Mouse (Mus musculus): ENCODE data around the gene Slc25a17. TPM values are rescaled to one million over a fixed set of nuclear protein-coding genes. Genes with fewer than 3 reads are reported as not detected.

Gene Slc25a17
- polyA plus RNA-seq, 1 experiment: 56.0 TPM

GRCm38 (mm10) chr15:81330816-81331433, 29.7 kb downstream of the Slc25a17 start:
- TF ChIP-seq CTCF (IDR thresholded peaks at IDR 0.05; ENCODE audit: borderline replicate concordance, insufficient read depth, low read depth, low read length) (no peak), POLR2A (IDR thresholded peaks at IDR 0.05; ENCODE audit: borderline replicate concordance, insufficient read depth, low read length) (no peak)
- DNase-seq: no peak
- Histone ChIP-seq H3K4me1 (ENCODE audit: control insufficient read depth, insufficient read depth, low read length) (peaks cover under 1% of the 10 kb centered on the region), H3K27me3 (ENCODE audit: control insufficient read depth, insufficient read depth, low read length) (no peaks in the 10 kb centered on the region), H3K4me3 (replicated peaks; ENCODE audit: insufficient read depth, low read depth, low read length) (no peak overlapping the region), H3K27ac (ENCODE audit: insufficient read depth, low read length) (no peak overlapping the region)
- 67% methylated on average over 3 of the region's 3 CpGs for WGBS

DNA sequence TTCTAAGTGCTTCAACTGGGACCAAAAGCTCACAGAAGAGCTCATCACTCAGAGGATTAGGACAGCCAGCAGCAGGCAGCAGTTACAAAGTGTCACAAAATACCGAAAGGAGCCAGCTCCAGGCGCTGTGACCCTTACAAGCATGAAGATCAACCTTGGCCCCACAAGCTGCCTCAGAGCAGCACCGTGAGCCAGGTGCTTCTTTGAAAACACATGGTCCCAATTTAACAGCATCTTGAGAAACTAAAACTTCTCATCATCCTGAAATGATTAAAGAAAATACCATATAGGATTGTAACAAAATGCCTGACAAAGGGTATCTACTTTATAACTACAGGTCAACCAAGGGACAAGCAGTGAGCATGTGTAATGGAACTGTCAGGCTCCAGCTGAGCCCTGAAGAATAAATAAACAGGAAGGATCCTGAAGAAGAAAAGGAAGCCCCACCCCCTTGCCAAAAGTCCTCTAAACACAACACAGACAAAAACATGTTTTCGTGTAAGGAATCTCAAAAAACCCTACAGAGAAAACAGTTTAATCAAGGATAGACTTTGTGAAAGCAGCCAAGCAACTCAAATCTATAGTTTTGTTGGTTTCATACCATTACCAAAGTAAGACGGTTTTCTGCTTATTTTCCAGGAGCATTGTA, 30.8 kb downstream of the Slc25a17 start:
- no peak for TF ChIP-seq CTCF (IDR thresholded peaks at IDR 0.05; ENCODE audit: borderline replicate concordance, insufficient read depth, low read depth, low read length)
- Histone ChIP-seq H3K27me3 (ENCODE audit: control insufficient read depth, insufficient read depth, low read length) (no peaks in the 10 kb centered on the region), H3K4me3 (replicated peaks; ENCODE audit: insufficient read depth, low read depth, low read length) (no peak overlapping the region), H3K4me1 (ENCODE audit: control insufficient read depth, insufficient read depth, low read length) (no peaks in the 10 kb centered on the region), H3K27ac (ENCODE audit: insufficient read depth, low read length) (no peak overlapping the region)
- WGBS: 80% methylated on average over 5 of the region's 5 CpGs
- no peak for DNase-seq

GRCm38 (mm10) chr15:81327501-81327900, 33.1 kb downstream of the Slc25a17 start:
- 96% methylated on average over 7 of the region's 7 CpGs for WGBS
- H3K27me3 ChIP-seq (ENCODE audit: control insufficient read depth, insufficient read depth, low read length): no peaks in the 10 kb centered on the region
- H3K4me3 ChIP-seq (replicated peaks; ENCODE audit: insufficient read depth, low read depth, low read length): no peak overlapping the region
- H3K4me1 ChIP-seq (ENCODE audit: control insufficient read depth, insufficient read depth, low read length): no peaks in the 10 kb centered on the region
- no peak overlapping the region for H3K27ac ChIP-seq (ENCODE audit: insufficient read depth, low read length)
- TF ChIP-seq POLR2A (IDR thresholded peaks at IDR 0.05; ENCODE audit: borderline replicate concordance, insufficient read depth, low read length) (no peak), CTCF (IDR thresholded peaks at IDR 0.05; ENCODE audit: borderline replicate concordance, insufficient read depth, low read depth, low read length) (no peak)
- no peak for DNase-seq

DNA sequence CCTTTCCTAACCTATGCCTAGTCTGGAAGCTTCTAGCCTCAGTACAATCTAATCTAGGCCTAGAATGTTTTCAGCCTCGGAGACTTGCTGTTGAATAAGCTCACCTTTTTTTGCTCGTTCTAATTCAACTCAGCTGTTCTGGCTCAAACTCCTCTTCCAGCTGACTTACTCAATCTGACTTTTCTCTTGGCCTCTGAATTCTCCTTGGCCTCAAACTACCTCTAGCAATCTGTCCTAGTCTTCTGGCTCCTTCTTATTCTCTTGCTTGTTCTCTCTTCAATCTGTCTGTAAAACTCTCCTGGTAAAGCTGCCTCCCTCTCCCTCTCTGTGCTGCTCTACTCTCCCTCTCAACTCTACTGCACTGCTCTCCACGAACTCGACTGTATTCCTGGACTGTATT, 35.6 kb downstream of the Slc25a17 start:
- Histone ChIP-seq H3K4me1 (ENCODE audit: control insufficient read depth, insufficient read depth, low read length) (no peaks in the 10 kb centered on the region), H3K4me3 (replicated peaks; ENCODE audit: insufficient read depth, low read depth, low read length) (no peak overlapping the region), H3K27ac (ENCODE audit: insufficient read depth, low read length) (no peak overlapping the region), H3K27me3 (ENCODE audit: control insufficient read depth, insufficient read depth, low read length) (no peaks in the 10 kb centered on the region)
- TF ChIP-seq CTCF (IDR thresholded peaks at IDR 0.05; ENCODE audit: borderline replicate concordance, insufficient read depth, low read depth, low read length) (no peak), POLR2A (IDR thresholded peaks at IDR 0.05; ENCODE audit: borderline replicate concordance, insufficient read depth, low read length) (no peak)
- 71% methylated on average over 4 of the region's 4 CpGs for WGBS
- no peak for DNase-seq

GRCm38 (mm10) chr15:81320137-81320536, 40.5 kb downstream of the Slc25a17 start:
- Histone ChIP-seq H3K4me3 (replicated peaks; ENCODE audit: insufficient read depth, low read depth, low read length) (no peak overlapping the region), H3K27ac (ENCODE audit: insufficient read depth, low read length) (no peak overlapping the region), H3K4me1 (ENCODE audit: control insufficient read depth, insufficient read depth, low read length) (no peaks in the 10 kb centered on the region), H3K27me3 (ENCODE audit: control insufficient read depth, insufficient read depth, low read length) (no peaks in the 10 kb centered on the region)
- TF ChIP-seq POLR2A (IDR thresholded peaks at IDR 0.05; ENCODE audit: borderline replicate concordance, insufficient read depth, low read length): no peak
- TF ChIP-seq CTCF (IDR thresholded peaks at IDR 0.05; ENCODE audit: borderline replicate concordance, insufficient read depth, low read depth, low read length): no peak
- no peak for DNase-seq
- 96% methylated on average over 3 of the region's 3 CpGs for WGBS

DNA sequence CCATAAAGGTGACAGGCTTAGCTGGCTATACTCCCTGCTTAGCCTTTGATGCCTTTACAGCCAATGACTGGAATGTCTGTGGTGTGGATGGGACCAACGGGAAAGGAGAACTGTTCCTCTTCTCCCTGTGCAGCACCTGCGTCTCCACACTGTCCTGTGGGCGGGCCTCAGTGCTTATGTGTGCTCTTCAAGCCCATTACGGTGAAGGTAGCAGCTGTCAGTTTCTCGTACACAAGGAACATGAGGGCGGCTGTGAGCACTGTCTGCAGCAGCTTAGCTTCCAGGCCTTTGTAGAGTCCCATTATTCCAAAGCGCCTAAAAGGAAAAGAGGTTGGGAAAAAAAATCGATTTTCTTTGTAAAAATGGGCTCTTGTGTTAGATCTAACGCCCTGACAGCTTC, 41.1 kb downstream of the Slc25a17 start:
- Histone ChIP-seq H3K27me3 (ENCODE audit: control insufficient read depth, insufficient read depth, low read length) (no peaks in the 10 kb centered on the region), H3K4me1 (ENCODE audit: control insufficient read depth, insufficient read depth, low read length) (no peaks in the 10 kb centered on the region), H3K4me3 (replicated peaks; ENCODE audit: insufficient read depth, low read depth, low read length) (no peak overlapping the region), H3K27ac (ENCODE audit: insufficient read depth, low read length) (no peak overlapping the region)
- no peak for DNase-seq
- WGBS: 94% methylated on average over 9 of the region's 9 CpGs
- no peak for TF ChIP-seq POLR2A (IDR thresholded peaks at IDR 0.05; ENCODE audit: borderline replicate concordance, insufficient read depth, low read length)
- TF ChIP-seq CTCF (IDR thresholded peaks at IDR 0.05; ENCODE audit: borderline replicate concordance, insufficient read depth, low read depth, low read length): no peak

DNA sequence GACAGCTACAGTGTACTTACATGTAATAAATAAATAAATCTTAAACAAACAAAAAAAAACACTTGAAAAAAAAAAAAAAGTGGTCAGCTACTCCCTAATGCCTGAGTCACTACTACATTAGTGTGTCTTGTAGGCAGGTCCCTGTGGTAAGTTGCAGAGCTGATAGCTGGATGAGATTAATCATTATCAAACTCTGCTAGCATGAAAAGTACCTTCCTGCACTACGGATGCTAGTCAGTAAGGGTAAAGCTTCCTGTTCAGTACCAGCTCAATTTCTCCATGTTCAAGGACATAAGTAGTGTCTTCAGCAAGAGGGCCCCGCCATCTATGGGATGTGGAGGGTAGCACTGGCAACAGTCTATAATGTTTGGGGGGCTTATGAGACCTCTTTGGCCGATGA, 46.7 kb downstream of the Slc25a17 start:
- DNase-seq: no peak
- Histone ChIP-seq H3K4me3 (replicated peaks; ENCODE audit: insufficient read depth, low read depth, low read length) (no peak overlapping the region), H3K27ac (ENCODE audit: insufficient read depth, low read length) (no peak overlapping the region), H3K4me1 (ENCODE audit: control insufficient read depth, insufficient read depth, low read length) (no peaks in the 10 kb centered on the region), H3K27me3 (ENCODE audit: control insufficient read depth, insufficient read depth, low read length) (no peaks in the 10 kb centered on the region)
- 94% methylated on average over 3 of the region's 3 CpGs for WGBS
- TF ChIP-seq POLR2A (IDR thresholded peaks at IDR 0.05; ENCODE audit: borderline replicate concordance, insufficient read depth, low read length) (no peak), CTCF (IDR thresholded peaks at IDR 0.05; ENCODE audit: borderline replicate concordance, insufficient read depth, low read depth, low read length) (no peak)

DNA sequence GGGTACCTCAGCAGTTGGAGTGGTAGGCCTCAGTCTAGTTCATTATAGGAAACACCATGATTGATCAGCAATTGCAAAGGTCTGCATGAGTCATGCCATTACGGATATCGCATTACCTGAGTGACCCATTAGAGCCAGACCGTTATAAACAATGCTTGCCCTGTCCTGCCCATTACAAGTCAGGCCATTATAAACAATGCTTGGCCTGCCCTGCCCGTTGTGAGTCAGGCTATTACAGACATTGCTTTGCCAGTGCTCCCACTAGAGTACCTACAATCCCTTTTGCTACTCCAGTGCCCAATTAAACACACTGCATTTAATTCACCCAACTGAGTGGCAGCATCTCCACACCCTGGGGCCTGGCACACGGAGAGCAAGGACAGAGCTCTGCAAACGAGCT, 49.6 kb downstream of the Slc25a17 start:
- no peaks in the 10 kb centered on the region for H3K27me3 ChIP-seq (ENCODE audit: control insufficient read depth, insufficient read depth, low read length)
- WGBS: 73% methylated on average over 6 of the region's 6 CpGs
- no peak for DNase-seq
- TF ChIP-seq CTCF (IDR thresholded peaks at IDR 0.05; ENCODE audit: borderline replicate concordance, insufficient read depth, low read depth, low read length) (no peak), POLR2A (IDR thresholded peaks at IDR 0.05; ENCODE audit: borderline replicate concordance, insufficient read depth, low read length) (no peak)
- H3K4me1 ChIP-seq (ENCODE audit: control insufficient read depth, insufficient read depth, low read length): no peaks in the 10 kb centered on the region
- H3K27ac ChIP-seq (ENCODE audit: insufficient read depth, low read length): no peak overlapping the region
- no peak overlapping the region for H3K4me3 ChIP-seq (replicated peaks; ENCODE audit: insufficient read depth, low read depth, low read length)

Measured in cerebellum, adult 2 months (tissue).